Mouse (Mus musculus) MEL (cell line): ENCODE data around the gene Tcf25. TPM values are rescaled to one million over a fixed set of nuclear protein-coding genes. Genes with fewer than 3 reads are reported as not detected.

ENCODE experiments used
- DNase-seq: peaks from one replicate; pipeline ENCODE4 v3.0.0; 2011; ENCODE audit warnings: low read depth, low spot score
- H3K27ac ChIP-seq: 2 replicates; pipeline ENCODE4 v1.5.1; 2012; ENCODE audit warnings: low read depth, mild to moderate bottlenecking, control low read depth, low read length, moderate library complexity; ENCODE audit not compliant: control insufficient read depth
- H3K27me3 ChIP-seq, 2 experiments: fragments of 150-350 bp in 1 of 2; sonication (generic) in 1 of 2; 2 replicates each; pipeline ENCODE4 v1.6.1; 2012; ENCODE audit warnings: low read length in 2 of 2, mild to moderate bottlenecking in 2 of 2, improper control_type of control experiment in 1 of 2, moderate library complexity in 1 of 2; ENCODE audit not compliant: insufficient read depth in 2 of 2, control insufficient read depth in 1 of 2
- H3K36me3 ChIP-seq, 2 experiments: 2 replicates each; pipeline ENCODE4 v1.6.1; 2012 to 2014; ENCODE audit warnings: low read length in 2 of 2, improper control_type of control experiment in 1 of 2, inconsistent platforms in 1 of 2, mild to moderate bottlenecking in 1 of 2; ENCODE audit not compliant: insufficient read depth in 2 of 2, control insufficient read depth in 1 of 2
- H3K4me1 ChIP-seq, 2 experiments: fragments of 150-350 bp in 1 of 2; sonication (generic) in 1 of 2; 2 replicates each; pipeline ENCODE4 v1.6.1; 2012; ENCODE audit warnings: low read length in 2 of 2, improper control_type of control experiment in 1 of 2, mild to moderate bottlenecking in 1 of 2; ENCODE audit not compliant: insufficient read depth in 2 of 2, control insufficient read depth in 1 of 2
- H3K4me3 ChIP-seq, 2 experiments: fragments of 150-350 bp in 1 of 2; sonication (generic) in 1 of 2; 2 replicates each; pipeline ENCODE4 v1.5.1; 2012; ENCODE audit warnings: low read depth in 2 of 2, low read length in 2 of 2, mild to moderate bottlenecking in 2 of 2, moderate library complexity in 2 of 2, control low read depth in 1 of 2, improper control_type of control experiment in 1 of 2; ENCODE audit not compliant: control insufficient read depth in 1 of 2, insufficient read depth in 1 of 2
- H3K79me2 ChIP-seq: 2 replicates; pipeline ENCODE4 v1.6.1; 2012; ENCODE audit warnings: mild to moderate bottlenecking, low read length, moderate library complexity; ENCODE audit not compliant: control insufficient read depth, poor library complexity, insufficient read depth
- H3K9ac ChIP-seq: 2 replicates; pipeline ENCODE4 v1.6.1; 2012; ENCODE audit warnings: low read depth, mild to moderate bottlenecking, control low read depth, low read length, moderate library complexity; ENCODE audit not compliant: control insufficient read depth, poor library complexity, severe bottlenecking
- H3K9me3 ChIP-seq: fragments of 150-350 bp; sonication (generic); replicated peaks from 2 replicates; pipeline ENCODE4 v1.6.1; 2012; ENCODE audit warnings: mild to moderate bottlenecking, low read length, improper control_type of control experiment, moderate library complexity; ENCODE audit not compliant: insufficient read depth
- CHD1 ChIP-seq: IDR thresholded peaks from 2 replicates; pipeline ENCODE4 v1.6.1; 2012; ENCODE audit warnings: low read depth, mild to moderate bottlenecking, inconsistent platforms, low read length, improper control_type of control experiment
- CTCF ChIP-seq, 3 experiments: IDR thresholded peaks in 2 of 3; conservative IDR thresholded peaks in 1 of 3; 2 replicates each; pipeline ENCODE4 v1.5.1; 2011 to 2012; ENCODE audit warnings: low read length in 3 of 3, low read depth in 2 of 3, mild to moderate bottlenecking in 2 of 3, improper control_type of control experiment in 1 of 3, inconsistent platforms in 1 of 3, mixed read lengths in 1 of 3, moderate library complexity in 1 of 3; ENCODE audit not compliant: control insufficient read depth in 1 of 3, insufficient read depth in 1 of 3, poor library complexity in 1 of 3, severe bottlenecking in 1 of 3
- ELF1 ChIP-seq: IDR thresholded peaks from 2 replicates; pipeline ENCODE4 v1.6.1; 2014; ENCODE audit warnings: low read depth, mild to moderate bottlenecking, inconsistent platforms, low read length, improper control_type of control experiment, moderate library complexity
- GABPA ChIP-seq: IDR thresholded peaks from 2 replicates; pipeline ENCODE4 v1.6.1; 2012; ENCODE audit warnings: low read depth, mild to moderate bottlenecking, inconsistent platforms, low read length, improper control_type of control experiment, moderate library complexity
- HCFC1 ChIP-seq: IDR thresholded peaks from 2 replicates; pipeline ENCODE4 v1.6.1; 2012; ENCODE audit warnings: low read depth, mild to moderate bottlenecking, inconsistent platforms, low read length, improper control_type of control experiment, moderate library complexity
- MYB ChIP-seq: IDR thresholded peaks from 2 replicates; pipeline ENCODE4 v1.6.1; 2011; ENCODE audit warnings: mild to moderate bottlenecking, low read depth, low read length, improper control_type of control experiment
- POLR2AphosphoS2 ChIP-seq: IDR thresholded peaks from 2 replicates; pipeline ENCODE4 v1.6.1; 2011; ENCODE audit warnings: low read length, improper control_type of control experiment
- POLR2AphosphoS5 ChIP-seq: IDR thresholded peaks from 2 replicates; pipeline ENCODE4 v1.6.1; 2012; ENCODE audit warnings: low read depth, borderline replicate concordance, mild to moderate bottlenecking, inconsistent platforms, low read length, moderate library complexity, mixed read lengths
- RAD21 ChIP-seq: IDR thresholded peaks from 2 replicates; pipeline ENCODE4 v1.6.1; 2011; ENCODE audit warnings: mild to moderate bottlenecking, low read depth, low read length, improper control_type of control experiment
- RCOR1 ChIP-seq: IDR thresholded peaks from 2 replicates; pipeline ENCODE4 v1.6.1; 2012; ENCODE audit warnings: low read depth, mild to moderate bottlenecking, inconsistent platforms, low read length, improper control_type of control experiment
- SIN3A ChIP-seq: IDR thresholded peaks from 2 replicates; pipeline ENCODE4 v1.6.1; 2012; ENCODE audit warnings: low read length, improper control_type of control experiment, inconsistent platforms
- SMC3 ChIP-seq: IDR thresholded peaks from 2 replicates; pipeline ENCODE4 v1.6.1; 2011; ENCODE audit warnings: low read depth, low read length, improper control_type of control experiment
- TAL1 ChIP-seq: IDR thresholded peaks from 2 replicates; pipeline ENCODE4 v1.6.1; 2012; ENCODE audit warnings: mild to moderate bottlenecking, inconsistent platforms, low read length, moderate library complexity, mixed read lengths
- TBP ChIP-seq: IDR thresholded peaks from 2 replicates; pipeline ENCODE4 v1.8.0; 2011; ENCODE audit warnings: low read depth, low read length, improper control_type of control experiment
- TCF12 ChIP-seq: IDR thresholded peaks from 2 replicates; pipeline ENCODE4 v1.6.1; 2014; ENCODE audit warnings: low read depth, mild to moderate bottlenecking, inconsistent platforms, low read length, improper control_type of control experiment, moderate library complexity
- UBTF ChIP-seq: IDR thresholded peaks from 2 replicates; pipeline ENCODE4 v1.6.1; 2012; ENCODE audit warnings: low read depth, mild to moderate bottlenecking, inconsistent platforms, low read length, improper control_type of control experiment, moderate library complexity, borderline replicate concordance; ENCODE audit not compliant: insufficient read depth
- ZC3H11A ChIP-seq: IDR thresholded peaks from 2 replicates; pipeline ENCODE4 v1.6.1; 2012; ENCODE audit warnings: low read depth, mild to moderate bottlenecking, inconsistent platforms, low read length, improper control_type of control experiment
- polyA plus RNA-seq, 2 experiments: library from polyadenylated mRNA; stranded (reverse) in 1 of 2; unstranded in 1 of 2; fragments of >175 nt in 1 of 2; fragments of >200 nt in 1 of 2; gene quantifications; 2 replicates each; pipeline versions ENCODE4 v1.2.1 to v1.2.4; 2012; ENCODE audit warnings: low replicate concordance in 2 of 2, low read depth in 1 of 2; ENCODE audit not compliant: insufficient read length in 2 of 2, insufficient read depth in 1 of 2, missing spikeins in 1 of 2
- total RNA-seq: library from RNA; depleted of rRNA; stranded (reverse); fragments of 300-350 nt; gene quantifications from 2 replicates; pipeline ENCODE4 v1.2.3, GENCODE M21; 2012

The Tcf25 gene
- total and polyA plus RNA-seq, 3 experiments = 107 to 327 TPM; not detected in 1

- Histone ChIP-seq H3K27ac (no peak overlapping the region), H3K36me3 (no peaks in the 10 kb centered on the region; a peak in 1 of 4 replicates), H3K9me3 (no peaks in the 10 kb centered on the region), H3K79me2 (no peaks in the 10 kb centered on the region), H3K4me3 (no peak overlapping the region), H3K4me1 (no peaks in the 10 kb centered on the region), H3K27me3 (no peaks in the 10 kb centered on the region), H3K9ac (no peak overlapping the region)
- no peak for DNase-seq
- TF ChIP-seq UBTF = no peak
- no peak for TF ChIP-seq POLR2AphosphoS5
Measured at GRCm38 (mm10) chr8:123343422-123343821, 30.1 kb upstream of the Tcf25 start.

- Histone ChIP-seq H3K79me2 (no peaks in the 10 kb centered on the region), H3K4me1 (no peaks in the 10 kb centered on the region), H3K36me3 (no peaks in the 10 kb centered on the region; a peak in 1 of 4 replicates), H3K9me3 (no peaks in the 10 kb centered on the region), H3K27ac (no peak overlapping the region), H3K4me3 (no peak overlapping the region), H3K9ac (no peak overlapping the region), H3K27me3 (no peaks in the 10 kb centered on the region)
- TF ChIP-seq SMC3 (no peak), ZC3H11A (no peak), RCOR1 (no peak), TCF12 (no peak), POLR2AphosphoS2 (no peak), RAD21 (no peak), UBTF (no peak), ELF1 (no peak), CTCF (IDR thresholded peaks at IDR 0.05 in 2 of 3, conservative IDR thresholded peaks at IDR 0.05 in 1 of 3; ENCODE audit: control insufficient read depth in 1 of 3, insufficient read depth in 1 of 3, low read depth in 2 of 3, low read length in 3 of 3, poor library complexity in 1 of 3, severe bottlenecking in 1 of 3) (no peak), CHD1 (no peak), GABPA (no peak), TBP (no peak), HCFC1 (no peak), SIN3A (no peak), MYB (no peak), TAL1 (no peak)
- DNase-seq = no peak
Measured at GRCm38 (mm10) chr8:123345135-123345534, 28.4 kb upstream of the Tcf25 start.
